Mouse (Mus musculus): Measurements from ENCODE around the gene Plcb2. TPM values are rescaled to one million over a fixed set of nuclear protein-coding genes. Genes with fewer than 3 reads are reported as not detected.

The Plcb2 gene
- total and polyA plus RNA-seq, 2 experiments from 2014 or later = 2.6 to 7.6 TPM

GRCm38 (mm10) chr2:118677817-118678216 is 50.4 kb downstream of the Plcb2 start:
- DNase-seq (ENCODE audit: low spot score) (no peak), ATAC-seq (ENCODE audit: insufficient read depth, low read depth) (no peak)
- Histone ChIP-seq H3K4me2 (ENCODE audit: low read depth, low read length) (peak overlapping the region; percentile 89), H3K27ac (ENCODE audit: low read depth) (no peak overlapping the region), H3K36me3 (replicated peaks; ENCODE audit: control insufficient read depth, insufficient read depth, low read length) (no peaks in the 10 kb centered on the region), H3K9ac (replicated peaks; ENCODE audit: low read depth, low read length) (peak overlapping the region; percentile 60; the same call in 1 of the 2 replicates), H3K4me3 (ENCODE audit: low read depth, low read length) (peak overlapping the region; percentile 57), H3K4me1 (ENCODE audit: control insufficient read depth, insufficient read depth) (peaks cover 23% of the 10 kb centered on the region), H3K27me3 (ENCODE audit: control insufficient read depth, insufficient read depth, low read length) (peaks cover 25% of the 10 kb centered on the region), H3K9me3 (replicated peaks; ENCODE audit: control insufficient read depth, low read length) (no peaks in the 10 kb centered on the region)
- 22% methylated on average over 4 of the region's 4 CpGs for WGBS
- TF ChIP-seq EP300 (IDR thresholded peaks at IDR 0.05; ENCODE audit: low read depth) (no peak), CTCF (IDR thresholded peaks at IDR 0.05; ENCODE audit: low read depth) (no peak)

- H3K36me3 ChIP-seq (replicated peaks; ENCODE audit: control insufficient read depth, insufficient read depth, low read length) = no peaks in the 10 kb centered on the region
- peak overlapping the region; percentile 57 for H3K4me3 ChIP-seq (ENCODE audit: low read depth, low read length)
- peak overlapping the region; percentile 60 for H3K9ac ChIP-seq (replicated peaks; ENCODE audit: low read depth, low read length)
- TF ChIP-seq EP300 (IDR thresholded peaks at IDR 0.05; ENCODE audit: low read depth) = no peak
- no peak for TF ChIP-seq CTCF (IDR thresholded peaks at IDR 0.05; ENCODE audit: low read depth)
- 2% methylated on average over 81 of the region's 89 CpGs for WGBS
- ATAC-seq (ENCODE audit: insufficient read depth, low read depth) (peak; percentile 49), DNase-seq (ENCODE audit: low spot score) (no peak)
- peaks cover 16% of the 10 kb centered on the region for H3K4me1 ChIP-seq (ENCODE audit: control insufficient read depth, insufficient read depth)
- peaks cover 25% of the 10 kb centered on the region for H3K27me3 ChIP-seq (ENCODE audit: control insufficient read depth, insufficient read depth, low read length)
- no peaks in the 10 kb centered on the region for H3K9me3 ChIP-seq (replicated peaks; ENCODE audit: control insufficient read depth, low read length)
- no peak overlapping the region for H3K27ac ChIP-seq (ENCODE audit: low read depth)
- peak overlapping the region; percentile 89 for H3K4me2 ChIP-seq (ENCODE audit: low read depth, low read length)
These were observed 51.1 kb downstream of the Plcb2 start for GRCm38 (mm10) chr2:118676839-118677741.

GRCm38 (mm10) chr2:118674500-118674899 is 53.7 kb downstream of the Plcb2 start:
- 42% methylated on average over 7 of the region's 7 CpGs for WGBS
- TF ChIP-seq CTCF (IDR thresholded peaks at IDR 0.05; ENCODE audit: low read depth) (no peak), EP300 (IDR thresholded peaks at IDR 0.05; ENCODE audit: low read depth) (no peak)
- peaks cover 25% of the 10 kb centered on the region for H3K27me3 ChIP-seq (ENCODE audit: control insufficient read depth, insufficient read depth, low read length)

GRCm38 (mm10) chr2:118673686-118674465 is 54.4 kb downstream of the Plcb2 start:
- TF ChIP-seq EP300 (IDR thresholded peaks at IDR 0.05; ENCODE audit: low read depth) (no peak), CTCF (IDR thresholded peaks at IDR 0.05; ENCODE audit: low read depth) (no peak)
- no peak for ATAC-seq (ENCODE audit: insufficient read depth, low read depth)
- H3K27me3 ChIP-seq (ENCODE audit: control insufficient read depth, insufficient read depth, low read length) = peaks cover 25% of the 10 kb centered on the region
- H3K9ac ChIP-seq (replicated peaks; ENCODE audit: low read depth, low read length) = no peak overlapping the region
- WGBS = 49% methylated on average over 15 of the region's 15 CpGs
- no peaks in the 10 kb centered on the region for H3K9me3 ChIP-seq (replicated peaks; ENCODE audit: control insufficient read depth, low read length)
- no peak for DNase-seq (ENCODE audit: low spot score)
- no peak overlapping the region for H3K4me2 ChIP-seq (ENCODE audit: low read depth, low read length)
- no peak overlapping the region for H3K27ac ChIP-seq (ENCODE audit: low read depth)
- no peaks in the 10 kb centered on the region for H3K36me3 ChIP-seq (replicated peaks; ENCODE audit: control insufficient read depth, insufficient read depth, low read length)
- no peak overlapping the region for H3K4me3 ChIP-seq (ENCODE audit: low read depth, low read length)
- peaks cover 30% of the 10 kb centered on the region for H3K4me1 ChIP-seq (ENCODE audit: control insufficient read depth, insufficient read depth)

More at GRCm38 (mm10) chr2:118674500-118674899, 53.7 kb downstream of the Plcb2 start:
- no peaks in the 10 kb centered on the region for H3K36me3 ChIP-seq (replicated peaks; ENCODE audit: control insufficient read depth, insufficient read depth, low read length)
- ATAC-seq (ENCODE audit: insufficient read depth, low read depth) (no peak), DNase-seq (ENCODE audit: low spot score) (no peak)
- no peak overlapping the region for H3K4me2 ChIP-seq (ENCODE audit: low read depth, low read length)
- H3K4me1 ChIP-seq (ENCODE audit: control insufficient read depth, insufficient read depth) = peaks cover 25% of the 10 kb centered on the region
- no peak overlapping the region for H3K9ac ChIP-seq (replicated peaks; ENCODE audit: low read depth, low read length)
- no peak overlapping the region for H3K4me3 ChIP-seq (ENCODE audit: low read depth, low read length)
- H3K9me3 ChIP-seq (replicated peaks; ENCODE audit: control insufficient read depth, low read length) = no peaks in the 10 kb centered on the region
- no peak overlapping the region for H3K27ac ChIP-seq (ENCODE audit: low read depth)

GRCm38 (mm10) chr2:118671728-118672127 is 56.5 kb downstream of the Plcb2 start:
- Histone ChIP-seq H3K9me3 (replicated peaks; ENCODE audit: control insufficient read depth, low read length) (no peaks in the 10 kb centered on the region), H3K4me1 (ENCODE audit: control insufficient read depth, insufficient read depth) (peaks cover 29% of the 10 kb centered on the region), H3K4me3 (ENCODE audit: low read depth, low read length) (no peak overlapping the region), H3K9ac (replicated peaks; ENCODE audit: low read depth, low read length) (no peak overlapping the region), H3K27me3 (ENCODE audit: control insufficient read depth, insufficient read depth, low read length) (peaks cover 20% of the 10 kb centered on the region), H3K4me2 (ENCODE audit: low read depth, low read length) (no peak overlapping the region), H3K36me3 (replicated peaks; ENCODE audit: control insufficient read depth, insufficient read depth, low read length) (no peaks in the 10 kb centered on the region), H3K27ac (ENCODE audit: low read depth) (no peak overlapping the region)
- 48% methylated on average over 1 of the region's 1 CpGs for WGBS
- no peak for ATAC-seq (ENCODE audit: insufficient read depth, low read depth)
- no peak for DNase-seq (ENCODE audit: low spot score)
- no peak for TF ChIP-seq EP300 (IDR thresholded peaks at IDR 0.05; ENCODE audit: low read depth)
- no peak for TF ChIP-seq CTCF (IDR thresholded peaks at IDR 0.05; ENCODE audit: low read depth)

Measured in heart, postnatal 0 days (tissue).